Mouse (Mus musculus) heart, adult 2 months (tissue): ENCODE data around the gene Cops7b.

Experiments used
- CTCF ChIP-seq: fragments of 200-600 bp; IDR thresholded peaks from 2 replicates; pipeline ENCODE4 v1.8.1; 2022; ENCODE audit warnings: antibody characterized with exemption, mild to moderate bottlenecking, moderate library complexity
- POLR2A ChIP-seq: fragments of 200-500 bp; IDR thresholded peaks from 2 replicates; pipeline ENCODE4 v1.6.1; 2011; ENCODE audit warnings: mild to moderate bottlenecking, low read depth, low read length, control low read depth; ENCODE audit not compliant: insufficient read depth

DNA sequence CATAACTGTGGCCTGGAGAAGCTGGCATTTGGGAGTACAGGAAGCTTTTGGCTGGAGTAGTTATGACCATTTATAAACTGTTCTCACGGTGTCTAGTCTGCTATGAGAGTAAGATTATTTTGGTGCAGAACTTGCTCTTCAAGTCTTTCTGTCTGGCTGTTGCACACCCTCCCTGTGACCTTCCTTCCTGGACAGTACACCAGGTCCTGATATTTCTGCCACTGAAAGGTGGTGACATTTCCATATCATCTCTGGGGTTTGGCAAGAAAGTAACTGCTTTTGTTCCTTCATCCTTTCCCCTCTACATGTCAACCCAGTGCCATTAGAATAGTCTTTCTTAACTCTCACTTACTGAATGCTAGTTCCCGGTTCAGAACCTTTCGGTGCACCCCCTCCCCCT lies 23.5 kb upstream of the Cops7b start:
- TF ChIP-seq CTCF (no peak), POLR2A (0 out of 2 replicates have a peak, but pooled peaks have one; percentile 22)
